Mouse (Mus musculus): Measurements from ENCODE around the gene Fbxw10.

Gene Fbxw10

GRCm38 (mm10) chr11:62845730-62846129, 1.1 kb upstream of the Fbxw10 start:
- no peak for DNase-seq

- DNase-seq, result peak in 1 of 2 experiments; percentile 11
Measured at GRCm38 (mm10) chr11:62847655-62848191, 854 bp downstream of the Fbxw10 start.

GRCm38 (mm10) chr11:62848301-62848700, 1.4 kb downstream of the Fbxw10 start:
- no peak for DNase-seq

GRCm38 (mm10) chr11:62851199-62851598, 4.3 kb downstream of the Fbxw10 start:
- peak; percentile 12 to 31 for DNase-seq

GRCm38 (mm10) chr11:62853334-62853733, 6.5 kb downstream of the Fbxw10 start:
- DNase-seq, result no peak

GRCm38 (mm10) chr11:62865562-62865961, 18.7 kb downstream of the Fbxw10 start:
- DNase-seq, result no peak

GRCm38 (mm10) chr11:62866685-62867084, 19.8 kb downstream of the Fbxw10 start:
- DNase-seq, result no peak

- DNase-seq, result no peak
Measured at GRCm38 (mm10) chr11:62869201-62869600, 22.3 kb downstream of the Fbxw10 start.

- DNase-seq, result no peak
Measured at GRCm38 (mm10) chr11:62869715-62870371, 23.0 kb downstream of the Fbxw10 start.

- DNase-seq, result no peak
Measured at GRCm38 (mm10) chr11:62873479-62873878, 26.6 kb downstream of the Fbxw10 start.

GRCm38 (mm10) chr11:62875696-62876095, 28.8 kb downstream of the Fbxw10 start:
- no peak for DNase-seq

- no peak for DNase-seq
Measured at GRCm38 (mm10) chr11:62876445-62876844, 29.6 kb downstream of the Fbxw10 start.

GRCm38 (mm10) chr11:62877391-62877790, 30.5 kb downstream of the Fbxw10 start:
- no peak for DNase-seq

GRCm38 (mm10) chr11:62878728-62879127, 31.9 kb downstream of the Fbxw10 start:
- DNase-seq, result no peak

- DNase-seq, result peak; percentile 100
Measured at GRCm38 (mm10) chr11:62879220-62880048, 32.6 kb downstream of the Fbxw10 start, which contains the start of gene Tvp23b. TSS of gene Tvp23b (plus strand) at chr11:62879455.

- no peak for DNase-seq
Measured at GRCm38 (mm10) chr11:62883407-62883806, 36.5 kb downstream of the Fbxw10 start.

GRCm38 (mm10) chr11:62885323-62885722, 38.5 kb downstream of the Fbxw10 start:
- peak in 1 of 2 experiments; percentile 6 for DNase-seq

- DNase-seq, result no peak
Measured at GRCm38 (mm10) chr11:62890796-62891195, 43.9 kb downstream of the Fbxw10 start.

- no peak for DNase-seq
Measured at GRCm38 (mm10) chr11:62891763-62892162, 44.9 kb downstream of the Fbxw10 start.

GRCm38 (mm10) chr11:62901699-62902323, 54.9 kb downstream of the Fbxw10 start:
- DNase-seq, result peak; percentile 38 to 65

- DNase-seq, result no peak
Measured at GRCm38 (mm10) chr11:62903871-62904495, 57.1 kb downstream of the Fbxw10 start.

- DNase-seq, result peak in 1 of 2 experiments; percentile 22
Measured at GRCm38 (mm10) chr11:62909720-62910306, 62.9 kb downstream of the Fbxw10 start.
